14 mouse cellular contexts compared by ENCODE assay signal in the genomic region with DNA sequence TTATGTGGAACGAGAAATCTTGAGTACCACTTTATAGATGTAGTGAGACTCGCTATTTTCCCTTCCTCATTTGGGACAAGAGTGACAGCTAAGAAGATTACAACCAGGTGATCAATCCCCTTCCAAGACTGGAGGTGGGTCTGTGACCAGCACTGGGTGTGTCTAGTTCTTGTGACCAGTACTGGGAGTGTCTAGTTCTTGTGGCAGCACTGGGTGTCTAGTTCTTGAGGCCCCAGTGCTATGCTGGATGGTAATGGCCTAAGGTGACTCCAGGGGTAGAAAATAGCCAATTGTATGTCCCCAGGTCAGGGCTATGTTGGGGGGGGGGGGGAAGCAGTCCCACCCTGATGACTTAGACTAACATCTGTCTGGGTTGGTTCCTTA. TPM values are rescaled to one million over a fixed set of nuclear protein-coding genes. Genes with fewer than 3 reads are reported as not detected.
DNase-seq lines count a peak whose midpoint lies in the region; ATAC-seq and TF ChIP-seq lines count a peak whose summit lies in the region.
"Had no signal": no experiment of that assay in that cellular context is flagged by ENCODE, and none has a peak within 500 bp of the region (broad histone marks: within the 10 kb centered on the region; RNA-seq: fewer than 3 reads in every experiment).

No protein-coding gene starts in this region.

- intact Hi-C loops in gastrocnemius, adult 2 months (cut with DNase I): no loop called here

- no peaks in the 10 kb centered on the region for H3K9me3 ChIP-seq in hindbrain, embryonic 16.5 days (ENCODE audit: control insufficient read depth, low read length)
- no peaks in the 10 kb centered on the region for H3K9me3 ChIP-seq in hindbrain, embryonic 12.5 days (replicated peaks)
- H3K9me3 ChIP-seq in midbrain, embryonic 11.5 days (ENCODE audit: control insufficient read depth, low read length): no peaks in the 10 kb centered on the region
- no peaks in the 10 kb centered on the region for H3K9me3 ChIP-seq in midbrain, embryonic 16.5 days (replicated peaks; ENCODE audit: control insufficient read depth, low read length, poor library complexity, severe bottlenecking)
- H3K9me3 ChIP-seq in intestine, embryonic 15.5 days: no peaks in the 10 kb centered on the region
- H3K9me3 ChIP-seq in stomach, embryonic 15.5 days: no peaks in the 10 kb centered on the region
- H3K9me3 ChIP-seq: heart, embryonic 15.5 days; limb, embryonic 13.5 days had no signal

- 81% methylated on average over 2 of the region's 2 CpGs for WGBS in hindbrain, embryonic 16.5 days
- 82% methylated on average over 2 of the region's 2 CpGs for WGBS in hindbrain, embryonic 12.5 days
- 91% methylated on average over 2 of the region's 2 CpGs for WGBS in midbrain, embryonic 11.5 days
- 85% methylated on average over 2 of the region's 2 CpGs for WGBS in midbrain, embryonic 16.5 days
- 48% methylated on average over 2 of the region's 2 CpGs for WGBS in intestine, embryonic 15.5 days
- WGBS in stomach, embryonic 15.5 days: 58% methylated on average over 2 of the region's 2 CpGs

- peaks cover 21% of the 10 kb centered on the region for H3K36me3 ChIP-seq in hindbrain, embryonic 16.5 days (ENCODE audit: control insufficient read depth, insufficient read depth, low read length)
- H3K36me3 ChIP-seq in hindbrain, embryonic 12.5 days: peaks cover 45% of the 10 kb centered on the region
- peaks cover 14% of the 10 kb centered on the region for H3K36me3 ChIP-seq in midbrain, embryonic 11.5 days (ENCODE audit: control insufficient read depth, insufficient read depth, low read length)
- peaks cover 12% of the 10 kb centered on the region for H3K36me3 ChIP-seq in midbrain, embryonic 16.5 days (ENCODE audit: control insufficient read depth, insufficient read depth, low read length)
- peaks cover 18% of the 10 kb centered on the region for H3K36me3 ChIP-seq in intestine, embryonic 15.5 days
- H3K36me3 ChIP-seq in stomach, embryonic 15.5 days: peaks cover 19% of the 10 kb centered on the region

- no peak overlapping the region for H3K4me3 ChIP-seq in hindbrain, embryonic 16.5 days (ENCODE audit: low read length)
- H3K4me3 ChIP-seq in hindbrain, embryonic 12.5 days: no peak overlapping the region
- H3K4me3 ChIP-seq in midbrain, embryonic 11.5 days (ENCODE audit: low read depth, low read length): no peak overlapping the region
- no peak overlapping the region for H3K4me3 ChIP-seq in midbrain, embryonic 16.5 days (ENCODE audit: low read depth, low read length)
- no peak overlapping the region for H3K4me3 ChIP-seq in intestine, embryonic 15.5 days (replicated peaks)
- H3K4me3 ChIP-seq in stomach, embryonic 15.5 days (replicated peaks): no peak overlapping the region
- no peak overlapping the region for H3K4me3 ChIP-seq in gastrocnemius, adult 2 months
- H3K4me3 ChIP-seq: heart, embryonic 15.5 days; limb, embryonic 13.5 days had no signal

- H3K27ac ChIP-seq in hindbrain, embryonic 16.5 days (ENCODE audit: low read depth, low read length): no peak overlapping the region
- H3K27ac ChIP-seq in hindbrain, embryonic 12.5 days: no peak overlapping the region
- no peak overlapping the region for H3K27ac ChIP-seq in midbrain, embryonic 11.5 days (ENCODE audit: low read depth, low read length)
- H3K27ac ChIP-seq in midbrain, embryonic 16.5 days (ENCODE audit: low read length): no peak overlapping the region
- H3K27ac ChIP-seq in intestine, embryonic 15.5 days: no peak overlapping the region
- no peak overlapping the region for H3K27ac ChIP-seq in stomach, embryonic 15.5 days
- H3K27ac ChIP-seq in gastrocnemius, adult 2 months: no peak overlapping the region
- H3K27ac ChIP-seq: heart, embryonic 15.5 days; limb, embryonic 13.5 days had no signal

- no peaks in the 10 kb centered on the region for H3K27me3 ChIP-seq in hindbrain, embryonic 16.5 days (replicated peaks; ENCODE audit: control insufficient read depth, insufficient read depth, low read length)
- H3K27me3 ChIP-seq in hindbrain, embryonic 12.5 days: no peaks in the 10 kb centered on the region
- no peaks in the 10 kb centered on the region for H3K27me3 ChIP-seq in midbrain, embryonic 11.5 days (ENCODE audit: control insufficient read depth, insufficient read depth, low read length)
- H3K27me3 ChIP-seq in midbrain, embryonic 16.5 days (ENCODE audit: control insufficient read depth, insufficient read depth, low read depth, low read length): no peaks in the 10 kb centered on the region
- H3K27me3 ChIP-seq in intestine, embryonic 15.5 days (replicated peaks): no peaks in the 10 kb centered on the region
- no peaks in the 10 kb centered on the region for H3K27me3 ChIP-seq in stomach, embryonic 15.5 days (replicated peaks)
- H3K27me3 ChIP-seq: CH12.LX; heart, embryonic 15.5 days; limb, embryonic 13.5 days had no signal

- TF ChIP-seq CTCF in gastrocnemius, adult 2 months (IDR thresholded peaks at IDR 0.05): no peak

- H3K4me2 ChIP-seq in hindbrain, embryonic 16.5 days (ENCODE audit: low read length): no peak overlapping the region
- H3K4me2 ChIP-seq in hindbrain, embryonic 12.5 days (replicated peaks): no peak overlapping the region
- no peak overlapping the region for H3K4me2 ChIP-seq in midbrain, embryonic 11.5 days
- H3K4me2 ChIP-seq in midbrain, embryonic 16.5 days (ENCODE audit: low read length): no peak overlapping the region
- no peak overlapping the region; the same call in 1 of the 2 replicates for H3K4me2 ChIP-seq in intestine, embryonic 15.5 days (replicated peaks)
- H3K4me2 ChIP-seq in stomach, embryonic 15.5 days: no peak overlapping the region
- H3K4me2 ChIP-seq: heart, embryonic 15.5 days; limb, embryonic 13.5 days had no signal

- no peak for DNase-seq in midbrain, embryonic 11.5 days (ENCODE audit: low spot score, missing footprints)
- DNase-seq in gastrocnemius, adult 2 months: no peak
- DNase-seq: spleen, adult 18-20 months; thymus, postnatal 25 days had no signal

- H3K4me1 ChIP-seq in hindbrain, embryonic 16.5 days (ENCODE audit: control insufficient read depth, insufficient read depth, low read depth, low read length): no peaks in the 10 kb centered on the region
- H3K4me1 ChIP-seq in hindbrain, embryonic 12.5 days: peaks cover 4% of the 10 kb centered on the region; the same call in 1 of the 2 replicates
- H3K4me1 ChIP-seq in midbrain, embryonic 11.5 days (ENCODE audit: control insufficient read depth, insufficient read depth, low read length): no peaks in the 10 kb centered on the region
- H3K4me1 ChIP-seq in midbrain, embryonic 16.5 days (ENCODE audit: control insufficient read depth, insufficient read depth, low read length): no peaks in the 10 kb centered on the region
- 0 out of 2 replicates have a peak, but pooled peaks cover 3% of the 10 kb centered on the region for H3K4me1 ChIP-seq in intestine, embryonic 15.5 days (replicated peaks)
- H3K4me1 ChIP-seq in stomach, embryonic 15.5 days: peaks cover 13% of the 10 kb centered on the region; the same call in 1 of the 2 replicates

- ATAC-seq in hindbrain, embryonic 16.5 days: 0 out of 2 replicates have a peak, but pooled peaks have one; percentile 22
- ATAC-seq in hindbrain, embryonic 12.5 days (ENCODE audit: low FRiP score): no peak
- ATAC-seq in midbrain, embryonic 11.5 days (ENCODE audit: low FRiP score): 0 out of 2 replicates have a peak, but pooled peaks have one; percentile 55
- no peak for ATAC-seq in midbrain, embryonic 16.5 days
- peak; percentile 54 for ATAC-seq in intestine, embryonic 15.5 days
- ATAC-seq in stomach, embryonic 15.5 days (ENCODE audit: insufficient read depth, low FRiP score, low read depth): peak; percentile 25; the same call in 1 of the 2 replicates
- ATAC-seq: activated CD4-positive, CD25-positive, alpha-beta regulatory T cell, adult 4 months had no signal

- no peak overlapping the region for H3K9ac ChIP-seq in hindbrain, embryonic 16.5 days (ENCODE audit: low read depth, low read length)
- no peak overlapping the region for H3K9ac ChIP-seq in hindbrain, embryonic 12.5 days
- H3K9ac ChIP-seq in midbrain, embryonic 11.5 days (ENCODE audit: low read length): no peak overlapping the region
- H3K9ac ChIP-seq in midbrain, embryonic 16.5 days (ENCODE audit: low read depth, low read length): no peak overlapping the region
- no peak overlapping the region for H3K9ac ChIP-seq in intestine, embryonic 15.5 days
- H3K9ac ChIP-seq in stomach, embryonic 15.5 days: no peak overlapping the region
- H3K9ac ChIP-seq: heart, embryonic 15.5 days; limb, embryonic 13.5 days had no signal

RNA-seq across cellular contexts. Expression of a gene that starts 14.6 kb away (rescaled TPM):
- polyA plus RNA-seq in hindbrain, embryonic 16.5 days (2015; fragmentation: Nextera tagmentation; extraction: Ambion mirVana): 61.2 and 67.7 TPM in 2 replicates
- 84.5 and 85.6 TPM in 2 replicates for polyA plus RNA-seq in hindbrain, embryonic 12.5 days (2016; fragmentation: Nextera tagmentation; extraction: Ambion mirVana)
- polyA plus RNA-seq in midbrain, embryonic 11.5 days (2014; fragmentation: Nextera tagmentation; extraction: Ambion mirVana): 85.7 and 86.6 TPM in 2 replicates
- 73.0 and 74.4 TPM in 2 replicates for polyA plus RNA-seq in midbrain, embryonic 16.5 days (2015; fragmentation: Nextera tagmentation; extraction: Ambion mirVana)
- 72.0 and 75.6 TPM in 2 replicates for polyA plus RNA-seq in intestine, embryonic 15.5 days (2015; fragmentation: Nextera tagmentation; extraction: Ambion mirVana)
- polyA plus RNA-seq in stomach, embryonic 15.5 days (2015; fragmentation: Nextera tagmentation; extraction: Ambion mirVana): 71.4 and 80.2 TPM in 2 replicates
- total RNA-seq in gastrocnemius, adult 2 months (2021): 100 to 1,000 TPM; 152 to 211 TPM

RNA-seq across cellular contexts. Expression of a gene that starts 23.6 kb away (rescaled TPM):
- 21.8 and 24.5 TPM in 2 replicates for polyA plus RNA-seq in hindbrain, embryonic 16.5 days (2015; fragmentation: Nextera tagmentation; extraction: Ambion mirVana)
- polyA plus RNA-seq in hindbrain, embryonic 12.5 days (2016; fragmentation: Nextera tagmentation; extraction: Ambion mirVana): 21.5 and 25.6 TPM in 2 replicates
- 20.9 and 24.3 TPM in 2 replicates for polyA plus RNA-seq in midbrain, embryonic 11.5 days (2014; fragmentation: Nextera tagmentation; extraction: Ambion mirVana)
- polyA plus RNA-seq in midbrain, embryonic 16.5 days (2015; fragmentation: Nextera tagmentation; extraction: Ambion mirVana): 9.7 and 17.5 TPM in 2 replicates
- polyA plus RNA-seq in intestine, embryonic 15.5 days (2015; fragmentation: Nextera tagmentation; extraction: Ambion mirVana): 21.3 and 22.3 TPM in 2 replicates
- 42.8 and 43.8 TPM in 2 replicates for polyA plus RNA-seq in stomach, embryonic 15.5 days (2015; fragmentation: Nextera tagmentation; extraction: Ambion mirVana)
- total RNA-seq in gastrocnemius, adult 2 months (2021): 100 to 1,000 TPM; 375 to 428 TPM
- total RNA-seq: monocyte, adult 5-6 weeks had no signal

RNA-seq across cellular contexts. Expression of a gene that starts 42.6 kb away (rescaled TPM):
- 16.1 and 17.4 TPM in 2 replicates for polyA plus RNA-seq in hindbrain, embryonic 16.5 days (2015; fragmentation: Nextera tagmentation; extraction: Ambion mirVana)
- polyA plus RNA-seq in hindbrain, embryonic 12.5 days (2016; fragmentation: Nextera tagmentation; extraction: Ambion mirVana): 10.6 and 13.4 TPM in 2 replicates
- polyA plus RNA-seq in midbrain, embryonic 11.5 days (2014; fragmentation: Nextera tagmentation; extraction: Ambion mirVana): 7.9 and 8.2 TPM in 2 replicates
- 18.1 and 18.4 TPM in 2 replicates for polyA plus RNA-seq in midbrain, embryonic 16.5 days (2015; fragmentation: Nextera tagmentation; extraction: Ambion mirVana)
- 14.8 and 17.4 TPM in 2 replicates for polyA plus RNA-seq in intestine, embryonic 15.5 days (2015; fragmentation: Nextera tagmentation; extraction: Ambion mirVana)
- 18.2 and 18.5 TPM in 2 replicates for polyA plus RNA-seq in stomach, embryonic 15.5 days (2015; fragmentation: Nextera tagmentation; extraction: Ambion mirVana)
- 1 to 10 TPM; 2.6 to 2.8 TPM for total RNA-seq in gastrocnemius, adult 2 months (2021)

Comparison
In these comparisons a context has a peak if more than half of its experiments do, and no peak if none do; other contexts are left out.
1. ATAC-seq: peak in hindbrain, embryonic 16.5 days (single experiment), midbrain, embryonic 11.5 days (single experiment), intestine, embryonic 15.5 days (single experiment) and stomach, embryonic 15.5 days (single experiment); none in hindbrain, embryonic 12.5 days (single experiment) and midbrain, embryonic 16.5 days (single experiment).